Mouse (Mus musculus) cortical plate, adult 2 months (tissue): ENCODE results near the gene Trpv4. TPM values are rescaled to one million over a fixed set of nuclear protein-coding genes. Genes with fewer than 3 reads are reported as not detected.

ENCODE experiments used
- H3K27ac ChIP-seq: fragments of 200-500 bp; 2 replicates; pipeline ENCODE4 v1.5.1; 2012; ENCODE audit warnings: low read length, control low read depth, inconsistent platforms; ENCODE audit not compliant: insufficient read depth
- H3K4me1 ChIP-seq: fragments of 200-500 bp; 2 replicates; pipeline ENCODE4 v1.6.1; 2011; ENCODE audit warnings: low read length; ENCODE audit not compliant: control insufficient read depth, insufficient read depth
- H3K4me3 ChIP-seq: fragments of 200-500 bp; 2 replicates; pipeline ENCODE4 v1.5.1; 2011; ENCODE audit warnings: mild to moderate bottlenecking, low read length, control low read depth; ENCODE audit not compliant: insufficient read depth
- CTCF ChIP-seq: fragments of 200-500 bp; IDR thresholded peaks from 2 replicates; pipeline ENCODE4 v1.5.1; 2011; ENCODE audit warnings: mild to moderate bottlenecking, control low read depth, low read length; ENCODE audit not compliant: insufficient read depth; ENCODE audit errors: extremely low read depth
- POLR2A ChIP-seq: fragments of 200-500 bp; IDR thresholded peaks from 2 replicates; pipeline ENCODE4 v1.6.1; 2011; ENCODE audit warnings: mild to moderate bottlenecking, low read length, control low read depth; ENCODE audit not compliant: insufficient read depth; ENCODE audit errors: extremely low read depth
- polyA plus RNA-seq: library from polyadenylated mRNA; depleted of rRNA; stranded (reverse); fragments of >200 nt; gene quantifications from 2 replicates; pipeline ENCODE4 v1.2.3, GENCODE M21; 2012; rRNA removed

Trpv4 gene
- 1.7 and 2.1 TPM in 2 replicates for polyA plus RNA-seq

DNA sequence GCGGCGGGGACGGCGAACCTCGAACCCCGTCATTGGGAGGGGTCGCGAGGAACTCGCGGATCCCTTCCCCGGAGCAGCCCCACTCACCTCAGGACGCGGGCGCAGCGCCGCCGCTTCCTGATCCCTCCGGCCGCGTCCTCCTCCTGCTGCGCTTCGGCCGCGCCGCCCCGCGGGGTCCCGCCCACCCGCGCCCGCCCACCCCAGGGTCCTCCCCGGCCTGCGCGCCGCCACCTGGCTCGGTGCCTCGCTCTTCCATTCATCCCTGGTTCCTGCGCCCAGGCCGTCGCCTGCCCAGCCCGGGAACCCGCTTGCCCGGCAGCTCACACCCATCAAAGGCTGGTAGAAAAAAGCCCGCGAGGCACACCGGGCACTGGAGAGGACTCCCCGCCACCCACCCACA is at the start of gene Trpv4:
Gene Trpv4, minus strand, starts transcription at position 167 of the 400 bp plus-strand sequence.
- TF ChIP-seq POLR2A (no peak), CTCF (no peak)
- no peak within 1 kb of the TSS for H3K27ac ChIP-seq
- peak within 1 kb of the TSS; percentile 10; the same call in 1 of the 2 replicates for H3K4me3 ChIP-seq
- H3K4me1 ChIP-seq, result no peaks in the 10 kb centered on the region

DNA sequence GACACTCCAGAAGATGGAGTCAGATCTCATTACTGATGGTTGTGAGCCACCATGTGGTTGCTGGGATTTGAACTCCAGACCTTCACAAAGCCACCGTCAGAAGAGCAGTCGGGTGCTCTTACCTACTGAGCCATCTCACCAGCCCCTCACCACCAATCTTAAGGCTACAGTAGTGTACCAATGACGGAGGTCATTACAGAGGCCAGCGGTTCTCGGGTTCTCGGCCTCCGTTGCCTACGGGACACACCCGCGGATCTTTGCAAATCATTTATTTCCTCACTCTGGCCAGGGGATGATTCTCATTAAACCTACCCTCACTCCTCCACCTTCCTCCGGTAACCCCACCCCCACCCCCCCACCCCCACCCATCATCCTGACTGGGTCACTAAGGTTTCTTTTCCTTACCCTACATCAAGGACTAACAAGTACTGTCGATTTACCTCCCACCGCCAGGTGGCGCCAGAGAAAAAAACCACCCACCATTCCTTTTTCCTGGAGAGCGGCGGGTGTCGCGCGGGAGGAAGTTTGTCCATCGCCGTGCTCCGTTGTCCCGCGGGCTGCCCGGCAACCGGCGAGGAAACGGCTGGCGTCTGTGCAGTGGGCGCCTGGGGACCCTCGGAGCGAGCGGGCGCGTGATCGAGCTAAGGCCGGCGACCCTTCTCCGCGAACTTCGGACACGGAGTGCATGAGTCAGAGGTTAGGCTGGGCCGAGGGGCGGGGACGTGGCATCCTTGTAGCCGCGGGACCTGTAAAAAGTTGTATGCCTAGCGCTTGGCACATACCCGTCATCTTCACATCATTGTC is 49.2 kb upstream of the Trpv4 start, which contains the start of gene Tchp:
Gene Tchp, plus strand, starts transcription at position 496 of the 804 bp plus-strand sequence.
- Histone ChIP-seq H3K4me1 (no peaks in the 10 kb centered on the region), H3K4me3 (peak within 1 kb of the TSS; percentile 99), H3K27ac (no peak within 1 kb of the TSS)
- peak; percentile 23; the same call in 1 of the 2 replicates for TF ChIP-seq POLR2A
- peak; percentile 73 for TF ChIP-seq CTCF

DNA sequence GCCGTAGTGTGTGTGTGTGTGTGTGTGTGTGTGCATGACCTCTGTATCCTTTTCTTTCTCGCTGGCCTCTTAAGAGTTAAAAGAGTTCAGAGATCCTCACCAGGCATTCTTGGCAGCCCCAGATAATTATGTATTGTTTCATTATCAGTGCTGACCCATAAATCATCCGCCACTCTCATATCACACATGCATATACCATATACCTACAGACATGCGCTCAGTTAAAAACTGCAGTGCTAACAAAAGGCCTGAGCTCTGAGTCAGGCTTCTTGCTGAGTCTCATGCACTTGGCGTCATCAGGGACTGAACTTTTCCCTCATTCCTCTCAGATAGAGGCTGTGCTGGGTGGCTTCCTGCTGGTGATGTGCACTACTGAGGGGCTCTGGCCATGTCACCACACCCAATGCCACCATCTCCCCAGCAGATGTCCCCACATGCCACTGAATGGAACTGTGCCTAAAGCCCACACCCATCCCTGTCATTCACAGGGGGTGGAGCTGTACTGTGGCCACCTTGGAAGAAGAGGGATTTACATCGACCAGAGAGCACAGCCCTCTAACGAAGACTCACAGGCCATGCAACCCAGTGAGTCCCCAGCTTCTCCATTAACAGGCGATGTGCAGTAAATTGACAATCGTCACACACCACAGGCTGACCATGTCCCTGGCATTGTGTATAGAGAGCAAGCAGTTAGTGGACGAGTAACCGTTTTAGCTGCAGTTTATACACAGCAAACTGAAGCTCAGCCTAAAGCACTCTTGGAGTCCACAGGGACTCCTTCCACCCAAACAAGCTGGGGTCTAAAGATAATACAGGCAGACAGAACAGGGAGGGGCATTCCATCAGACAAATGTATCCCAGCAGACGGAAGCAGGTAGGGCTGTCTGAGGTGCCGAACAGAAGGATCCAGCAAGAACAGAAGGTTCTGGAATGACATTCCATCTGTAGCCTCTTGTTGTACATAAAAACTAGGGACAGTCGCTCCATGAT is 44.5 kb upstream of the Trpv4 start:
- no peak overlapping the region for H3K4me3 ChIP-seq
- TF ChIP-seq POLR2A (no peak), CTCF (peak; percentile 46)
- no peak overlapping the region for H3K27ac ChIP-seq

DNA sequence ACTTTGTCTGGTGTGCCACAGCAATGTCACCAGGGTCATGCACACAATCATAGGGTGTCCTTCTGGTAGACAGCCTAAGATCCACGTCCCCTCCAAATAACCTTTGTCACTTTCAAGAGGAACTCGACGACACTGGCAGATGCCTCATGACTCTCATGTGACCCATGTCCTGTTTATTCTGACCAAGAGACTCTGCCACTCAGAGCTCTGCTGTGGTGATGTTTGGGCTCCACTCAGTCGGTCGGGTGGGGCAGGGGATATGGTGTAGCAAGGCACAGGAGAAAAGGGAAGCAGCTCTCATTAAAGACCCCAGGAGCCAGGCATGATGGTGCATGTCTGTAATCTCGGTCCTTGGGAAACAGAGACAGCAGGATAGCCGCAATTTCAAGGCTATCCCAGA is 40.8 kb upstream of the Trpv4 start:
- TF ChIP-seq CTCF (no peak), POLR2A (no peak)
- Histone ChIP-seq H3K4me3 (no peak overlapping the region), H3K27ac (no peak overlapping the region), H3K4me1 (no peaks in the 10 kb centered on the region)

More for the DNA sequence above, 44.5 kb upstream of the Trpv4 start:
- no peaks in the 10 kb centered on the region for H3K4me1 ChIP-seq

DNA sequence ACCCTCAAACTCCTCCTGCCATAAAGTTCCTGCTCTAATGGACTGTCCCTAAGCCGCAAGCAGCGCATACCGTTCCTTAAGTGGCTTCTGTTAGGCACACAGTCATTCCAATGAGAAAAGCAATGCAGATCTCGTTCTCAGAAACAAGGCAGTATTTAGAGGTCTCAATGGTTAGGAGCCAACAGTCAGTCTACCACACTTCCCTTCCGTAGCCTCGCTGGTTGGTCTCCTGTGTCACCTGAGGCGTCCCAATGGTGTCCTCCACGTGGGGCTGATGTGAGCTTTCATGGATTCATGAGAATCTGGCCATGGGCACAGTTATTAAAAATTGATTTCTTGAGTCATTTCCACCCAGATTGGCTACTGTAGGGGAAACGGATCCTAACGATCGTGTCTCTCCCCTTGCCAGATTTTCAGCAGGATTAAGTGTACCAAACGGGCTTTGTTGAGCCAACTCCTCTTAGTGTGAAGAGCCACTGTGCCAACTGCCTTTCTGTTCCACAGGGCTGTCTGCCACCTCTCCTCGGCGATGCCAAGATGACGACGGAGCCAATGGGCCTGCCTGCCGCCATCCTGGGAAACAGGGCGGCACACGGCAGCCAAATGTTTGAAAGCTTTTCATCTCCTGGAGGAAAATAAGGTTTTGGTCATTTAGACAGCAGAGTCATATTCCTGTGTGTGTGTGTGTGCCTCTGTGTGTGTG is 40.0 kb upstream of the Trpv4 start:
- TF ChIP-seq CTCF, result no peak
- TF ChIP-seq POLR2A, result no peak
- Histone ChIP-seq H3K4me3 (no peak overlapping the region), H3K4me1 (no peaks in the 10 kb centered on the region), H3K27ac (no peak overlapping the region)

DNA sequence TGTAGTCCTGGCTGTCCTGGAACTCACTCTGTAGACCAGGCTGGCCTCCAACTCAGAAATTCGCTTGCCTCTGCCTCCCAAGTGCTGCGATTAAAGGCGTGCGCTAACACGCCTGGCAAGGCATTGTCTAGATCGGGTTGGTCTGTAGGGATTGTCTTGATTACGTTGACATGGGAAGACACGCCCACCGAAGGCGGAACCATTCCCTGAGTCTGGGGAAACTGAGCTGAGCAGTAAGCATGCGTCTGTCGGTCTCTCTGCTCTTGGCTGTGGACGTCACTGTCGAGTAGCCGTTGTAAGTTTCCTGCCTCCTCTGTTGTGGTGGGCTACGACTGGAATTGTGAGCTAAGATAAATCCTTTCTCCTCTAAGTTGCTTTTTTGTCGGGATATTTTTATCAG is 38.7 kb upstream of the Trpv4 start:
- Histone ChIP-seq H3K27ac (no peak overlapping the region), H3K4me1 (no peaks in the 10 kb centered on the region), H3K4me3 (no peak overlapping the region)
- TF ChIP-seq POLR2A, result no peak
- TF ChIP-seq CTCF, result no peak

DNA sequence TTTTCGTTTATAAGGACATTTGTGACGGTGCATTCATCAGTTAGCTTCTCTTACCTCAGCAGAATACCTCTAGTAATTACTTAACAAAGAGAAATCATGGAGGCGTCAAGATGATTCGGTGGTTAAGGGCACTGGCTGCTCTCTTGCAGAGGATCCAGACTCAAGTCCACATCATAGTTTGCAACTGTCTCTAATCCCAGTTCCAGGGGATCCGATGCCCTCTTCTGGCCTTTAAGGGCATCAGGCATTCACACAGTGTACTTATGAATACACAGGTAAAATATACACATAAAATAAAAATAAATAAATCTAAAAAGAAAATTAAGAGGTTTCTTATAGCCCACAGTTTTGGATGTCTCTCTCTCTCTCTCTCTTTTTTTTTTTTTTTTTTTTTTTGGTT is 37.6 kb upstream of the Trpv4 start:
- Histone ChIP-seq H3K27ac (no peak overlapping the region), H3K4me1 (peaks cover 2% of the 10 kb centered on the region; the same call in 1 of the 2 replicates), H3K4me3 (no peak overlapping the region)
- TF ChIP-seq CTCF, result no peak

DNA sequence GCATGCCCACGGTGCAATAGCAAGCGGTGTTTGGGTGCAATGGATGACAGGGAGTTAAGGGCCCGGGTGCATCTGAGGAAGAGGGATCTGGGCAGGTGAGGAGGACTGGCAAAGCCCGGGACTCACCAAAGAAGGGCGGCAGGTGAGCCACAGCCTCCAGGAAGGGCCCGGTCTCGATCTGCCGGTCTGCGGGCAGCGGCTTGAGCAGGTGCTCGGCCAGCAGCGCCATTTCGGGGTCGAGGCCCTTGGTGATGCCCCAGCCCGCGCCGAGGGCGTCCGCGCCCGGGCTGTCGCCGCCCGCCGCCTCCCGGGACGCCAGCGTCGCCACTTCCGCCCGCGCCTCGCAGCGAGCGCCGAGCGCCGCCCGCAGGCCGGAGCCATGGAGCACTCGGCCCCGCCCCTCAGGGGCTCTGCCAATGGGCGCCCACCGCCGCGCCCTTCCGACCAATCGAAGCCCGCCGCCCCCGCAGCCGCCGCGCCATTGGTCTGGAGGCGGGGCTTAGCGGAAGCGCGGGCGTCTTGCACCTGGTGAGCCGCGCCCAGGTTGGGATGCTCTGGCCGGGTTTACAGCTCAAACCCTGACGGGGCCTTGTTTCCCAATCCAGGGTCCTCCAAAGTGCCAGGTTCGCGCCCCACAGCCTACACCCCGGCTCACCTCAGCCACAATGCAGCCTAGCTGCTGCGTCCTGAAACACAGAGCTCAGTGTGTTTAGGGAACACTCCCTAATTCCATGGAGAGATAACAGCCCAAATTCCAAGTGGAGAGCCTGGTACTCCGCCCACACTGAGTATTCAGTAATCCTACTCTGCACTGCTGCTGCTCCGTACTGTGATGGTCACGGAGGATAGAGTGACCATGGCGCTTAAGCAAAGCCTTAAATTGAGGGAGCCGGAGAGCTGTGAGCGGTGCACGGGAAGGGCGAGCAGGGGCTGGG is 32.7 kb upstream of the Trpv4 start, which contains the start of gene Gltp:
Gene Gltp, minus strand, starts transcription at position 352 of the 935 bp plus-strand sequence.
- no peak for TF ChIP-seq CTCF
- no peak for TF ChIP-seq POLR2A
- peak within 1 kb of the TSS; percentile 85; the same call in 1 of the 2 replicates for H3K27ac ChIP-seq
- H3K4me3 ChIP-seq, result peak within 1 kb of the TSS; percentile 65
- H3K4me1 ChIP-seq, result peaks cover 7% of the 10 kb centered on the region
